Mouse (Mus musculus) cortical plate, adult 2 months (tissue): ENCODE measurements at regions not wholly inside any gene's neighbourhood (a gene's known extent, or its start where the extent isn't known, plus 50 kb on each side); places are given as distances from the start of the nearest gene placed in this dataset.

Experiments
- CTCF ChIP-seq: fragments of 200-500 bp; IDR thresholded peaks from 2 replicates; pipeline ENCODE4 v1.5.1; 2011; ENCODE audit warnings: mild to moderate bottlenecking, control low read depth, low read length; ENCODE audit not compliant: insufficient read depth; ENCODE audit errors: extremely low read depth
- POLR2A ChIP-seq: fragments of 200-500 bp; IDR thresholded peaks from 2 replicates; pipeline ENCODE4 v1.6.1; 2011; ENCODE audit warnings: mild to moderate bottlenecking, low read length, control low read depth; ENCODE audit not compliant: insufficient read depth; ENCODE audit errors: extremely low read depth

DNA sequence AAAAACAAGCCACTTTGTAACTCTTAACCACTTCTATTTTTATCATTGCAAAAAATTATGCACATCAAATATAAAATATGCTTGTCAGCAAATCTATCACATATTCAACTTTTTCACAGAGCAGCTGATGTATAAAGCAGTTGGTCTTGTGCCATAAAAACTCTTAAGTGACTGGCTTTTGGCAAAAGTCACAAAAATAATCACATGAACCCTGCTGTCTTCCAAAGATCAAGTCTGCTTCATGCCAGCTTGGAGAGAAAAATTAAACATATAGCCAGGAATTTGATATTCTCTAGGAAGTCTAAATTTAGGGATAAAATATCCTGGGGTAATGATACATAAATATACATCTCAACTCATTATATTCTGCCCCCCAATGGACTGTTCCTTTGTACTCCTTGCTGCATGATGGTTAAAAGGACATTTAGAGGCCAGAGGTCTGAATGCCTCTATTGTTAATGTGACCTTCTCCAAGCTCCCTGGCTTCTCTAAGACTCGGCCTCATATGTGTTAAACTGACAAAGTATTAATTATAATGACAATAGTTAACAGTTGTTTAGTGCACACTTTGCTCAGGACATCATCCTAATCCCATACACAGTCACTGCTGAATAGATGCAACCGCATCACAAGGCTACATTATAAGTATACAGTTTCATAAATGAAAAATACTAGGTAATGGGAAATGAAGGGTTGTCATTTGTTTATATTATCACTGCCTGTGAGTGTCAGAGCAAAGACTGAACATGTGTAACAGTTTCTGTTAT, 422.9 kb upstream of the Hs3st1 start:
- TF ChIP-seq CTCF (no peak), POLR2A (no peak)
